Mouse (Mus musculus) monocyte, adult 5-6 weeks (primary cell): ENCODE results near the gene Defb29. TPM values are rescaled to one million over a fixed set of nuclear protein-coding genes. Genes with fewer than 3 reads are reported as not detected.

Experiments
- ATAC-seq: fragments of 153-309, 156-312 bp; replicated peaks from 2 replicates; pipeline ENCODE4 v1.8.0; 2017; ENCODE audit warnings: mild to moderate bottlenecking; ENCODE audit not compliant: low TSS enrichment, insufficient number of reproducible peaks, severe bottlenecking, poor library complexity, low FRiP score
- total RNA-seq: library from RNA; stranded (forward); fragments of 200-1000, 200-491, 200-594 nt; gene quantifications from 3 replicates; pipeline ENCODE4 v1.2.3, GENCODE M21; 2017

The Defb29 gene
- total RNA-seq, result not detected in 3 replicates

- ATAC-seq, result no peak
Observed at GRCm38 (mm10) chr2:152539944-152540710, at the start of gene Defb29. TSS of gene Defb29 (minus strand) at chr2:152540098.

GRCm38 (mm10) chr2:152589021-152589420, 49.1 kb upstream of the Defb29 start:
- ATAC-seq, result no peak

- no peak for ATAC-seq
Observed at GRCm38 (mm10) chr2:152588450-152588849, 48.6 kb upstream of the Defb29 start.

- ATAC-seq, result no peak
Observed at GRCm38 (mm10) chr2:152586926-152587560, 47.1 kb upstream of the Defb29 start.

- no peak for ATAC-seq
Observed at GRCm38 (mm10) chr2:152580612-152581011, 40.7 kb upstream of the Defb29 start.

- ATAC-seq, result no peak
Observed at GRCm38 (mm10) chr2:152580107-152580506, 40.2 kb upstream of the Defb29 start, which contains the start of gene Defb19. TSS of gene Defb19 (minus strand) at chr2:152580312.

GRCm38 (mm10) chr2:152573484-152573883, 33.6 kb upstream of the Defb29 start:
- no peak for ATAC-seq

- ATAC-seq, result no peak
Observed at GRCm38 (mm10) chr2:152572114-152572794, 32.4 kb upstream of the Defb29 start, which contains the start of gene Defb21. TSS of gene Defb21 (plus strand) at chr2:152572744.

- ATAC-seq, result no peak
Observed at GRCm38 (mm10) chr2:152570313-152570712, 30.4 kb upstream of the Defb29 start.

- ATAC-seq, result no peak
Observed at GRCm38 (mm10) chr2:152569881-152570280, 30.0 kb upstream of the Defb29 start.

GRCm38 (mm10) chr2:152569038-152569437, 29.1 kb upstream of the Defb29 start, which contains the start of gene Gm17416:
TSS of gene Gm17416 (plus strand) at chr2:152569338.
- ATAC-seq, result no peak

GRCm38 (mm10) chr2:152556655-152557054, 16.8 kb upstream of the Defb29 start:
- no peak for ATAC-seq

GRCm38 (mm10) chr2:152553774-152554423, 14.0 kb upstream of the Defb29 start:
- no peak for ATAC-seq

- no peak for ATAC-seq
Observed at GRCm38 (mm10) chr2:152548124-152548523, 8.2 kb upstream of the Defb29 start.

- ATAC-seq, result no peak
Observed at GRCm38 (mm10) chr2:152544691-152545090, 4.8 kb upstream of the Defb29 start.

- no peak for ATAC-seq
Observed at GRCm38 (mm10) chr2:152543478-152543877, 3.6 kb upstream of the Defb29 start.

- no peak for ATAC-seq
Observed at GRCm38 (mm10) chr2:152542897-152543296, 3.0 kb upstream of the Defb29 start.

- no peak for ATAC-seq
Observed at GRCm38 (mm10) chr2:152541979-152542378, 2.1 kb upstream of the Defb29 start.

- ATAC-seq, result no peak
Observed at GRCm38 (mm10) chr2:152517981-152518380, 21.9 kb downstream of the Defb29 start, which contains the start of gene Defb28. TSS of gene Defb28 (plus strand) at chr2:152518255.
